Mouse (Mus musculus) embryonic facial prominence, embryonic 13.5 days (tissue): ENCODE results near the gene 9030025P20Rik. TPM values are rescaled to one million over a fixed set of nuclear protein-coding genes. Genes with fewer than 3 reads are reported as not detected.
"Not testable (repeated sequence)": the region's sequence is repeated elsewhere in the genome, so short reads cannot be mapped to it uniquely, and the experiment has no call there.

Experiments used
- ATAC-seq: fragments of 200-750 bp; cut with Nextera tagmentation; 2 replicates; pipeline ENCODE4 v1.8.0; 2017; ENCODE audit warnings: low read depth; ENCODE audit not compliant: insufficient number of reproducible peaks, insufficient read depth, low FRiP score, low TSS enrichment
- H3K27ac ChIP-seq: fragments of 300-500 bp; sonication (generic); 2 replicates; pipeline ENCODE4 v1.5.1; 2015; ENCODE audit warnings: moderate library complexity, mild to moderate bottlenecking, inconsistent platforms
- H3K27me3 ChIP-seq: fragments of 300-500 bp; sonication (generic); 2 replicates; pipeline ENCODE4 v1.6.1; 2015; ENCODE audit warnings: mild to moderate bottlenecking, inconsistent platforms
- H3K36me3 ChIP-seq: fragments of 300-500 bp; sonication (generic); 2 replicates; pipeline ENCODE4 v1.6.1; 2015; ENCODE audit warnings: mild to moderate bottlenecking, inconsistent platforms
- H3K4me1 ChIP-seq: fragments of 300-500 bp; sonication (generic); 2 replicates; pipeline ENCODE4 v1.6.1; 2015; ENCODE audit warnings: inconsistent platforms
- H3K4me2 ChIP-seq: fragments of 300-500 bp; sonication (generic); 2 replicates; pipeline ENCODE4 v1.6.1; 2015; ENCODE audit warnings: moderate library complexity, mild to moderate bottlenecking, inconsistent platforms
- H3K4me3 ChIP-seq: fragments of 300-500 bp; sonication (generic); 2 replicates; pipeline ENCODE4 v1.5.1; 2015; ENCODE audit warnings: mild to moderate bottlenecking, inconsistent platforms
- H3K9ac ChIP-seq: fragments of 300-500 bp; sonication (generic); 2 replicates; pipeline ENCODE4 v1.6.1; 2015; ENCODE audit warnings: mild to moderate bottlenecking, inconsistent platforms
- H3K9me3 ChIP-seq: fragments of 300-500 bp; sonication (generic); 2 replicates; pipeline ENCODE4 v1.6.1; 2016; ENCODE audit warnings: inconsistent platforms
- WGBS: fragments of 180-500 bp; shearing (Covaris S2); methylation state at CpG from one replicate; pipeline ENCODE4 v1.1.7; 2015; ENCODE audit warnings: mixed read lengths; 5-methylcytosine and 5-hydroxymethylcytosine counted together
- polyA plus RNA-seq: library from polyadenylated mRNA; unstranded; fragments of >200 nt; fragmentation: Nextera tagmentation; extraction: Ambion mirVana; gene quantifications from 2 replicates; pipeline ENCODE4 v1.2.1, GENCODE M21; 2015

Gene 9030025P20Rik
- polyA plus RNA-seq, 1 experiment from 2014 or later = 11.3 TPM

DNA sequence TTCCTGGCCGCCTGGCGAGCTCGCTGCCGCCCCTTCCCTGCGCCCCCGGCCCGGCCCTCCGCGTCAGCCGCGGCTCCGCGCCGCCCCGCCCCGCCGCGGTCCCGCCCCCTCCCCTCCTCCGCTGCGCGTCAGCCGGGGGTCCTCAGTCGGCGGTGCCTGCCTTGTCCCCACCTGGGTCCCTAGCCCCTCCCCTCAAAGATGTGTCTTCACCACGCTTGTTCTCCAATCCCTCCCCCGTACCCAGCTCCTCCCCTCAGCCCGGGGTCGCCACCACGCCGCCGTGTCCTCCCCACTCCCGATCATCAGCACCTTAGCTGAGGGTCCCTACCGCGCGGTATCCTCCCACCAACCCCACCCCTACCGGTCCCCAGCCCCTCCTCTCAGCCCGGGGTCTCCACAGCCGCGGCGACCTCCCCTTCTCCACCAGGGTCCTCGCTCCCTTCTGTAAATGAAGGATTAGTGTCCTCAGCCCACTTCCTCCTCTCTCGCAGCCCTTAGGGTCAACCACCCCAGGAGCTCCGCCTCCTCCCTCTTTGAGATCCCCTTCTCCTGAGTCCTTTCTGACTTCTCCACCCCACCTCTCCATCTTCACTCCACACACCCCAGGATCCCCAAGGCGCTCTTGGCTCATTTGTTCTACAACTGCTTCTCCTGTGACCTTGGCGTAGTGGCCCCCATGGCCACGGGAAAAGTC is 15.0 kb downstream of the 9030025P20Rik start:
- not testable (repeated sequence) for H3K27me3 ChIP-seq, H3K9me3 ChIP-seq, H3K4me2 ChIP-seq, H3K9ac ChIP-seq, H3K4me3 ChIP-seq, H3K36me3 ChIP-seq, H3K27ac ChIP-seq, H3K4me1 ChIP-seq
- WGBS = no CpG with 5 or more reads among the region's 47 CpGs
- peak; percentile 89 for ATAC-seq

DNA sequence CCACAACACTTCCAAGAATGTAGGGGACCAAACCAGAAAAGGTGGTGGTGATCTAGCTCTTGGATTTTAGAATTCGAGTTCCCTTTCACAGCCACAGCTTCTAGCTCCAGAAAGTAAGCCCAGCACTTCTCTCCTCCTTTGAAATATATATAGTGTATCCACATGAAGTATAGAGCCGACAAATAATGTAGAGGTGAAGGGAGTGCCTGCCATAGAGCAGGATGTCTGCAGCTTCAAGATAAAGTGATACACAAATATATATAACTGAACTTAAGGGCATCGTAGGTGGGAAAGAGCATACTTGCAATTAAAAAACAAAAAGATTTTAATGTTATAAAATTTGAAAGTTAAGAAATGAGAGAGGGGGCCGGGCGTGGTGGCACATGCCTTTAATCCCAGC is 15.9 kb downstream of the 9030025P20Rik start:
- WGBS = no CpG with 5 or more reads among the region's 5 CpGs
- H3K9me3 ChIP-seq = not testable (repeated sequence)

DNA sequence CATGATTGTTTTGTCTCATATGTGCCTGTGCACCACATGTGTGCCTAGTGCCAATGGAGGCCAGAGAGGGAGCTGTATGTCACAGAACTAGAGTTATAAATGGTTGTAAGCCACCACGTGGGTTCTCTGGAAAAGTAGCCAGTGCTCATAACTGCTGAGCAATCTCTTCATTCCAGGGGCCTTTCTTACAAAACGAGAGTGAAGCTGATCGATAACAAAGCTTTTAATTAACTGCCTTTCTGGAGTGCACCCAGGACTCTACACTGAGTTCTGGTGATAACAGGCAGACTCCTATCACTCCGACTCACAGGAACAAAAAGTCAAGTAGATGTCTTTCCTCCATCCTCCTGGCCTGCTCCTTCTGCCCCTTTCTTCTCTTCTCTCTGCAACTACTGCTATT is 21.8 kb downstream of the 9030025P20Rik start:
- not testable (repeated sequence) for H3K36me3 ChIP-seq, H3K4me1 ChIP-seq, H3K27ac ChIP-seq, H3K4me3 ChIP-seq, H3K9me3 ChIP-seq, ATAC-seq, H3K9ac ChIP-seq, H3K27me3 ChIP-seq, H3K4me2 ChIP-seq
- no CpG with 5 or more reads among the region's 4 CpGs for WGBS

More for the DNA sequence above, 15.9 kb downstream of the 9030025P20Rik start:
- not testable (repeated sequence) for H3K4me3 ChIP-seq, H3K4me1 ChIP-seq, H3K9ac ChIP-seq, ATAC-seq, H3K27me3 ChIP-seq, H3K27ac ChIP-seq, H3K4me2 ChIP-seq, H3K36me3 ChIP-seq

DNA sequence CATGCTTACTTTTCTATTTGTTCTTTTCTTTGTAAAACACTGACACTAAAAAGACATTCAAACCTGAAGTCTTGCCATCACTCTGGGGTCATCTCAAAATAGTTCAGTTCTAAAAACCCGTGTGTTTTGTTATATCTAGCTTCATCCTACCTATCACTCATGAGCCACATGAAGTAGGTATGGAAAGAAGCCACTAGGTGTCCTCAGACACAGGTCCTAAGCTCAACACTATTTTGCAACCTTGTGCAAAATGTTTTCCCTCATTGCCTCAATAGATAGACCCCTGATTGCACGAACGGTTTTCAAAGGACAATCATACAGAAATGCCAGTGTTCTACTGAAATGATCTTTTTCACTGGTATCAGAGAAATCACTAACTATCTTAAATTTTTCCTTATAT is 30.8 kb downstream of the 9030025P20Rik start:
- not testable (repeated sequence) for ATAC-seq, H3K4me1 ChIP-seq, H3K9ac ChIP-seq, H3K4me2 ChIP-seq, H3K27ac ChIP-seq, H3K36me3 ChIP-seq, H3K4me3 ChIP-seq, H3K27me3 ChIP-seq, H3K9me3 ChIP-seq
- WGBS = no CpG with 5 or more reads among the region's 3 CpGs

DNA sequence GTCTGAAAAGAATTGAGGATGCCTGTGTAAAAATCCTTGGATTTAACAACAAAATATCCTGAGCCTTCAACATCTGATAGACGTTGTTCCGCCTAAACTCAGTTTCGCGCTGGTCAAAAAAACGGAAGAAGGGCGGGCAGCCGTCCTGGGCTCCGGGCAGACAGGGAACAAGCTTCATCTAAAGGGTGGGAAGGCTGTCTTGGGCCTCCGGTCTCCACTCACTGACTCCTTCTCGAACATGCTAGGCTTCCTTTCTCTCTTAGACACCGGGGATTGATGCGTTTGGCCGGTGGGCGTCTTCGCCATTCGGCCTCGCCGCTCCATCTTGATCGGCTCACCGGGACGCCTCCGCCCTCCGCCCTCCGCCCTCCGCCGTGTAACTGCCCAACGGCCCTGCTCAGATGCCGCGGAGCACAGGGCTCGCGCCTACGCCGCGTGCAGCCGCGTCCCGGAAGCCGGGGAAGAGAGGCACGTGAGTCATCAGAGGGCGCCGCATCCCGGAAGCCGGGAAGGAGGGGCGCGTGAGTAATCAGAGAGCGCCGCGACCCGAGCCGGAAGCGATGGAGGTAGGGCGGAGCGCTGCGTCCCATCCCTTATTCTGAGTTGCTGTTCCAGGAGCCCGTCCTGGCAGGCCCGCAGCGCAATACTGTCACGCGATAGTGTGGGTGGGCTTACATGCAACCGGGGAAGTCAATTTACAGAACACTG is 31.6 kb downstream of the 9030025P20Rik start, which contains the start of gene Gm3435:
Gene Gm3435, plus strand, starts transcription at position 471 of the 708 bp plus-strand sequence.
- H3K9me3 ChIP-seq, H3K27me3 ChIP-seq, H3K36me3 ChIP-seq, H3K4me2 ChIP-seq, H3K27ac ChIP-seq, H3K9ac ChIP-seq, H3K4me3 ChIP-seq, H3K4me1 ChIP-seq: not testable (repeated sequence)
- peak; percentile 96 for ATAC-seq
- WGBS = no CpG with 5 or more reads among the region's 60 CpGs

DNA sequence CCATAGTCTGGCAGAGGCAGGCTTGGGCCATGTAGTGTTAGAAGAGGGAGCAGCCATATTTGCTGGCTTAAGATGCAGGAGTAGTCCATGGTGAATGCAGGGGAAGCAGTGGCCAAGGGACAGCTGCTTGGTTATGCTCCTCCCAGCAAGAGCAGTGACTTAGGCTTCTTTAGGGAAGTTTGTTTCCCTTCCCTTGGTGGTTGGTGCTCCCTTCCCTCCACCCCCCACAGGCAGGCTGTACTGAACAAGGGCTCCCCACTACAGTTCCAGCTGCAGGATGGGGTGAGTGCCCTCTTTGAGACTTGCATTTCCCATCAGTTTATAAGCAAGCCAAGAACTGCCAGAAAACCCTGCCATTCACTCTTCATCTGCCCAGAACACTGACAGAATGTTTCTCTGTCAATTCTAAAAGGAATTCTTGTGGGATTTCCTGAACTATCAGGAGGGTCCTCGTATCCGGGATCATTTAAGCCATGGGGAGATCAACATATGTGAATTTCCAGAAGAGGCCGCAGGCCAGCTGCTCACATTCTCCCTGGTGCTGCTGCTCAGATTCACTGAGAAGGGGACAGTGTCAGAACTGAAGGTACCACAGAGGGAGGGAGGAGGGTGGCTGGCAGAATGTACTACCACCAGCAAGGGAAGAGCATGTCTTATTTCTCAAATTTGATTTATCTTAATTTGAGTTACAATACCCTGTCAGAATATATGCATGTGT is 43.4 kb downstream of the 9030025P20Rik start:
- H3K27ac ChIP-seq = 0 out of 2 replicates have a peak overlapping the region, but pooled peaks have one; percentile 36
- H3K9ac ChIP-seq, H3K9me3 ChIP-seq, H3K4me3 ChIP-seq, H3K27me3 ChIP-seq, ATAC-seq, H3K4me1 ChIP-seq, H3K36me3 ChIP-seq, H3K4me2 ChIP-seq: not testable (repeated sequence)
- 64% methylated on average over 3 of the region's 3 CpGs for WGBS

DNA sequence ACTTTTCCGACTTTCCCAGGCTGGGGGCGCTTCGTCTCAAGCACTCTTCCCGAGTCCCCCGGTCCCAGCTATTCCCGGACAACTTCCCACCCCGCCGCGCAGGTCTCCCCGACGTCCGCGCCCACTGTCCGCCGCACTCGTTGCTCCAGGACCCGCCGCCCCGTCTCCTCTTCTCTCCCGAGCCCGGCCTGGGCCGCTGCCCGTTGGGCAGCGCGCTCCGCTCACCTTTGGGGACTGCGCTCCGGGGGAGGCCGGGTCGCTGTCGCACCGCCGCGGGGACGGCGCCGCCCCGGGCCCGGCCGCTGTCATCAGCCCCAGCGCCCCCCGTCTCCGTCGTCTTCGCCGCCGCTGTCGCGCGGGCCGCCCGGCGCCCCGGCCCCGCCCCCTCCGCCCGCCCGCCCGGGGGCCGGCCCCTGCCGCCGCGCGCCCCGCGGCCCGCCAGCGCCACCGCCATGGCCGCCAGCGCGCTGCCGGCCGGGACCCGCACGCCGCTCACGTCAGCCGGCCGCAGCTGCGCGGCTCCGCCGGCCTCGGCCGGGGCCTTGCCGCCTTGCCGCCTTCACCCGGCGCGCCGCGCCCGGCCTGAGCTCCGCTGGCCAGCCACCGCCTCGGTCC is 45.7 kb downstream of the 9030025P20Rik start:
- not testable (repeated sequence) for H3K9me3 ChIP-seq, H3K36me3 ChIP-seq, H3K27me3 ChIP-seq, H3K27ac ChIP-seq, H3K4me2 ChIP-seq, H3K4me1 ChIP-seq, H3K9ac ChIP-seq, H3K4me3 ChIP-seq
- WGBS = no CpG with 5 or more reads among the region's 97 CpGs
- ATAC-seq = peak; percentile 68

DNA sequence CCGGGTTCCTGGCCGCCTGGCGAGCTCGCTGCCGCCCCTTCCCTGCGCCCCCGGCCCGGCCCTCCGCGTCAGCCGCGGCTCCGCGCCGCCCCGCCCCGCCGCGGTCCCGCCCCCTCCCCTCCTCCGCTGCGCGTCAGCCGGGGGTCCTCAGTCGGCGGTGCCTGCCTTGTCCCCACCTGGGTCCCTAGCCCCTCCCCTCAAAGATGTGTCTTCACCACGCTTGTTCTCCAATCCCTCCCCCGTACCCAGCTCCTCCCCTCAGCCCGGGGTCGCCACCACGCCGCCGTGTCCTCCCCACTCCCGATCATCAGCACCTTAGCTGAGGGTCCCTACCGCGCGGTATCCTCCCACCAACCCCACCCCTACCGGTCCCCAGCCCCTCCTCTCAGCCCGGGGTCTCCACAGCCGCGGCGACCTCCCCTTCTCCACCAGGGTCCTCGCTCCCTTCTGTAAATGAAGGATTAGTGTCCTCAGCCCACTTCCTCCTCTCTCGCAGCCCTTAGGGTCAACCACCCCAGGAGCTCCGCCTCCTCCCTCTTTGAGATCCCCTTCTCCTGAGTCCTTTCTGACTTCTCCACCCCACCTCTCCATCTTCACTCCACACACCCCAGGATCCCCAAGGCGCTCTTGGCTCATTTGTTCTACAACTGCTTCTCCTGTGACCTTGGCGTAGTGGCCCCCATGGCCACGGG is 46.4 kb downstream of the 9030025P20Rik start:
- no CpG with 5 or more reads among the region's 48 CpGs for WGBS

DNA sequence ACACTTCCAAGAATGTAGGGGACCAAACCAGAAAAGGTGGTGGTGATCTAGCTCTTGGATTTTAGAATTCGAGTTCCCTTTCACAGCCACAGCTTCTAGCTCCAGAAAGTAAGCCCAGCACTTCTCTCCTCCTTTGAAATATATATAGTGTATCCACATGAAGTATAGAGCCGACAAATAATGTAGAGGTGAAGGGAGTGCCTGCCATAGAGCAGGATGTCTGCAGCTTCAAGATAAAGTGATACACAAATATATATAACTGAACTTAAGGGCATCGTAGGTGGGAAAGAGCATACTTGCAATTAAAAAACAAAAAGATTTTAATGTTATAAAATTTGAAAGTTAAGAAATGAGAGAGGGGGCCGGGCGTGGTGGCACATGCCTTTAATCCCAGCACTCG is 47.2 kb downstream of the 9030025P20Rik start:
- not testable (repeated sequence) for H3K36me3 ChIP-seq, H3K27me3 ChIP-seq, ATAC-seq, H3K9ac ChIP-seq, H3K4me3 ChIP-seq, H3K27ac ChIP-seq, H3K4me2 ChIP-seq, H3K9me3 ChIP-seq, H3K4me1 ChIP-seq
- WGBS = no CpG with 5 or more reads among the region's 6 CpGs

More for the DNA sequence above, 46.4 kb downstream of the 9030025P20Rik start:
- not testable (repeated sequence) for H3K4me2 ChIP-seq, H3K36me3 ChIP-seq, H3K4me3 ChIP-seq, H3K4me1 ChIP-seq, H3K27me3 ChIP-seq, H3K27ac ChIP-seq, H3K9me3 ChIP-seq, H3K9ac ChIP-seq
- ATAC-seq = peak; percentile 87

DNA sequence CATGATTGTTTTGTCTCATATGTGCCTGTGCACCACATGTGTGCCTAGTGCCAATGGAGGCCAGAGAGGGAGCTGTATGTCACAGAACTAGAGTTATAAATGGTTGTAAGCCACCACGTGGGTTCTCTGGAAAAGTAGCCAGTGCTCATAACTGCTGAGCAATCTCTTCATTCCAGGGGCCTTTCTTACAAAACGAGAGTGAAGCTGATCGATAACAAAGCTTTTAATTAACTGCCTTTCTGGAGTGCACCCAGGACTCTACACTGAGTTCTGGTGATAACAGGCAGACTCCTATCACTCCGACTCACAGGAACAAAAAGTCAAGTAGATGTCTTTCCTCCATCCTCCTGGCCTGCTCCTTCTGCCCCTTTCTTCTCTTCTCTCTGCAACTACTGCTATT is 53.1 kb downstream of the 9030025P20Rik start:
- not testable (repeated sequence) for H3K36me3 ChIP-seq, H3K27ac ChIP-seq, H3K4me2 ChIP-seq, H3K4me1 ChIP-seq, ATAC-seq, H3K9me3 ChIP-seq, H3K4me3 ChIP-seq, H3K9ac ChIP-seq, H3K27me3 ChIP-seq
- no CpG with 5 or more reads among the region's 4 CpGs for WGBS

DNA sequence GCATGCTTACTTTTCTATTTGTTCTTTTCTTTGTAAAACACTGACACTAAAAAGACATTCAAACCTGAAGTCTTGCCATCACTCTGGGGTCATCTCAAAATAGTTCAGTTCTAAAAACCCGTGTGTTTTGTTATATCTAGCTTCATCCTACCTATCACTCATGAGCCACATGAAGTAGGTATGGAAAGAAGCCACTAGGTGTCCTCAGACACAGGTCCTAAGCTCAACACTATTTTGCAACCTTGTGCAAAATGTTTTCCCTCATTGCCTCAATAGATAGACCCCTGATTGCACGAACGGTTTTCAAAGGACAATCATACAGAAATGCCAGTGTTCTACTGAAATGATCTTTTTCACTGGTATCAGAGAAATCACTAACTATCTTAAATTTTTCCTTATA is 62.2 kb downstream of the 9030025P20Rik start:
- H3K36me3 ChIP-seq, H3K4me2 ChIP-seq, ATAC-seq, H3K27ac ChIP-seq, H3K4me1 ChIP-seq, H3K27me3 ChIP-seq, H3K9me3 ChIP-seq, H3K4me3 ChIP-seq, H3K9ac ChIP-seq: not testable (repeated sequence)
- WGBS = no CpG with 5 or more reads among the region's 3 CpGs
